Comparison of ENCODE assay signal across 10 mouse cellular contexts in the genomic region with DNA sequence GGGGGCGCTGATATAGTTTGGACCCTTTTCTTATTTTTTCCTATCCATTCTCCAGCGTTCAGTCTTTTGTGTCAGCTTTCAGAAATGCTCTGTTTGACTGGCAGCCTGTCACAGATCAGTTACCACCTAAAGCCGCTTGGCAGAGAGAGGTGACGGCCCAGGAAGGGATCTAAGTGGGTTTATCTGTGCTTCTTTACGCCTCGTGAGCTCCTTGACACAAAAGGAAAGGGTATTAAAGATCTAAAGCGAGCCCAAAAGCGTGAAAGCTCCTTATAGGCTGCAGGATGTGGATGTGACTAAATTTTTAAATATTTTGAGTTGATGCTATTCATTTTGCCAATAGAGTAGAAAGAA.
DNase-seq lines count a peak whose midpoint lies in the region; ATAC-seq and TF ChIP-seq lines count a peak whose summit lies in the region.
"Had no signal": no experiment of that assay in that cellular context is flagged by ENCODE, and none has a peak within 500 bp of the region (broad histone marks: within the 10 kb centered on the region; RNA-seq: fewer than 3 reads in every experiment).

No protein-coding gene starts in this region.

- no peak for TF ChIP-seq CTCF in cortical plate, adult 2 months (IDR thresholded peaks at IDR 0.05; ENCODE audit: extremely low read depth, insufficient read depth, low read length)

- peak overlapping the region; percentile 53 for H3K4me2 ChIP-seq in heart, embryonic 16.5 days (ENCODE audit: low read depth, low read length)
- peak overlapping the region; percentile 51 for H3K4me2 ChIP-seq in hindbrain, embryonic 16.5 days (ENCODE audit: low read length)
- peak overlapping the region; percentile 51 for H3K4me2 ChIP-seq in neural tube, embryonic 13.5 days

- DNase-seq in heart, postnatal 14 days = no peak
- no peak for DNase-seq in ovary, postnatal 10 days (ENCODE audit: low spot score)
- no peak for DNase-seq in cerebellum, adult 9-11 months
- no peak for DNase-seq in urinary bladder, postnatal 14 days (ENCODE audit: low spot score)
- DNase-seq: cerebellum, adult 11 months; gastrocnemius, postnatal 14 days had no signal

- 7% methylated on average over 8 of the region's 8 CpGs for WGBS in heart, embryonic 16.5 days
- 4% methylated on average over 8 of the region's 8 CpGs for WGBS in hindbrain, embryonic 16.5 days
- 6% methylated on average over 8 of the region's 8 CpGs for WGBS in neural tube, embryonic 13.5 days

- no peak overlapping the region for H3K9ac ChIP-seq in heart, embryonic 16.5 days (ENCODE audit: low read length)
- H3K9ac ChIP-seq in hindbrain, embryonic 16.5 days (ENCODE audit: low read depth, low read length) = peak overlapping the region; percentile 56
- H3K9ac ChIP-seq in neural tube, embryonic 13.5 days = peak overlapping the region; percentile 61

- no peak overlapping the region for H3K27ac ChIP-seq in heart, embryonic 16.5 days (ENCODE audit: low read length)
- no peak overlapping the region for H3K27ac ChIP-seq in cortical plate, adult 2 months (ENCODE audit: insufficient read depth, low read length)
- H3K27ac ChIP-seq in hindbrain, embryonic 16.5 days (ENCODE audit: low read depth, low read length) = peak overlapping the region; percentile 62
- peak overlapping the region; percentile 82 for H3K27ac ChIP-seq in neural tube, embryonic 13.5 days (replicated peaks)

- no peaks in the 10 kb centered on the region for H3K9me3 ChIP-seq in heart, embryonic 16.5 days (replicated peaks; ENCODE audit: control insufficient read depth, low read length)
- no peaks in the 10 kb centered on the region for H3K9me3 ChIP-seq in hindbrain, embryonic 16.5 days (ENCODE audit: control insufficient read depth, low read length)
- no peaks in the 10 kb centered on the region for H3K9me3 ChIP-seq in neural tube, embryonic 13.5 days

- intact Hi-C loops in heart, postnatal 14 days (cut with DNase I) = no loop called here

- TF ChIP-seq POLR2A in cortical plate, adult 2 months (IDR thresholded peaks at IDR 0.05; ENCODE audit: extremely low read depth, insufficient read depth, low read length) = no peak

- H3K4me3 ChIP-seq in heart, embryonic 16.5 days (ENCODE audit: low read length) = peak overlapping the region; percentile 27
- peak overlapping the region; percentile 27 for H3K4me3 ChIP-seq in cortical plate, adult 2 months (ENCODE audit: insufficient read depth, low read length)
- peak overlapping the region; percentile 17 for H3K4me3 ChIP-seq in hindbrain, embryonic 16.5 days (ENCODE audit: low read length)
- H3K4me3 ChIP-seq in neural tube, embryonic 13.5 days = peak overlapping the region; percentile 25

- H3K36me3 ChIP-seq in heart, embryonic 16.5 days (ENCODE audit: control insufficient read depth, insufficient read depth) = no peaks in the 10 kb centered on the region
- no peaks in the 10 kb centered on the region for H3K36me3 ChIP-seq in hindbrain, embryonic 16.5 days (ENCODE audit: control insufficient read depth, insufficient read depth, low read length)
- H3K36me3 ChIP-seq in neural tube, embryonic 13.5 days = no peaks in the 10 kb centered on the region

- H3K4me1 ChIP-seq in heart, embryonic 16.5 days (ENCODE audit: control insufficient read depth, insufficient read depth, low read length) = 0 out of 2 replicates have a peak, but pooled peaks cover 4% of the 10 kb centered on the region
- no peaks in the 10 kb centered on the region for H3K4me1 ChIP-seq in cortical plate, adult 2 months (ENCODE audit: control insufficient read depth, insufficient read depth, low read length)
- peaks cover 5% of the 10 kb centered on the region for H3K4me1 ChIP-seq in hindbrain, embryonic 16.5 days (ENCODE audit: control insufficient read depth, insufficient read depth, low read depth, low read length)
- peaks cover 12% of the 10 kb centered on the region for H3K4me1 ChIP-seq in neural tube, embryonic 13.5 days (replicated peaks)

- ATAC-seq in heart, embryonic 16.5 days (replicated peaks; ENCODE audit: extremely low read depth, insufficient read depth, low FRiP score) = no peak
- ATAC-seq in hindbrain, embryonic 16.5 days = peak; percentile 86
- peak; percentile 80 for ATAC-seq in neural tube, embryonic 13.5 days (ENCODE audit: low read depth)

- no peaks in the 10 kb centered on the region for H3K27me3 ChIP-seq in heart, embryonic 16.5 days (ENCODE audit: control insufficient read depth, insufficient read depth, low read length)
- H3K27me3 ChIP-seq in hindbrain, embryonic 16.5 days (replicated peaks; ENCODE audit: control insufficient read depth, insufficient read depth, low read length) = no peaks in the 10 kb centered on the region
- H3K27me3 ChIP-seq in neural tube, embryonic 13.5 days = no peaks in the 10 kb centered on the region

Comparison
In these comparisons a context has a peak if more than half of its experiments do, and no peak if none do; other contexts are left out.
1. H3K27ac ChIP-seq: peak in hindbrain, embryonic 16.5 days (single experiment) and neural tube, embryonic 13.5 days (single experiment); none in heart, embryonic 16.5 days (single experiment) and cortical plate, adult 2 months (single experiment).
2. Peak in every context shown above with its lines, with median percentiles within 50 percentile points of each other: H3K4me2 ChIP-seq and H3K4me3 ChIP-seq.